Mouse (Mus musculus) large intestine, adult 2 months (tissue): Measurements from ENCODE around the gene Tmem62. TPM values are rescaled to one million over a fixed set of nuclear protein-coding genes. Genes with fewer than 3 reads are reported as not detected.
"Not testable (repeated sequence)": the region's sequence is repeated elsewhere in the genome, so short reads cannot be mapped to it uniquely, and the experiment has no call there.

ENCODE experiments used
- DNase-seq: peaks from one replicate; pipeline ENCODE4 v3.0.0-alpha.2; 2012; ENCODE audit warnings: low read depth, low spot score
- WGBS: fragments of 180-500 bp; shearing (Covaris S2); methylation state at CpG from one replicate; pipeline ENCODE4 v1.1.7; 2018; 5-methylcytosine and 5-hydroxymethylcytosine counted together
- polyA plus RNA-seq: library from polyadenylated mRNA; depleted of rRNA; stranded (reverse); fragments of >200 nt; gene quantifications from 2 replicates; pipeline ENCODE4 v1.2.3, GENCODE M21; 2012; rRNA removed

Gene Tmem62
- 6.3 and 6.9 TPM in 2 replicates for polyA plus RNA-seq

- WGBS, result 2% methylated on average over 71 of the region's 71 CpGs
- DNase-seq, result no peak
Observed at GRCm38 (mm10) chr2:120976990-120977925, at the start of gene Tmem62. Gene Tmem62 (plus strand): TSS chr2:120977017.

GRCm38 (mm10) chr2:120933038-120933437, 43.8 kb upstream of the Tmem62 start:
- no peak for DNase-seq
- 90% methylated on average over 3 of the region's 3 CpGs for WGBS

GRCm38 (mm10) chr2:120951208-120951607, 25.6 kb upstream of the Tmem62 start:
- 80% methylated on average over 5 of the region's 5 CpGs for WGBS
- no peak for DNase-seq

GRCm38 (mm10) chr2:120952176-120952938, 24.5 kb upstream of the Tmem62 start:
- no peak for DNase-seq
- WGBS, result 41% methylated on average over 2 of the region's 2 CpGs

- DNase-seq, result no peak
- 51% methylated on average over 2 of the region's 2 CpGs for WGBS
Observed at GRCm38 (mm10) chr2:120959363-120959762, 17.5 kb upstream of the Tmem62 start.

- DNase-seq, result no peak
- 81% methylated on average over 5 of the region's 5 CpGs for WGBS
Observed at GRCm38 (mm10) chr2:120959827-120960226, 17.0 kb upstream of the Tmem62 start.

- no peak for DNase-seq
- 60% methylated on average over 1 of the region's 1 CpGs for WGBS
Observed at GRCm38 (mm10) chr2:120960261-120960660, 16.6 kb upstream of the Tmem62 start.

- 84% methylated on average over 7 of the region's 7 CpGs for WGBS
Observed at GRCm38 (mm10) chr2:120963110-120963509, 13.7 kb upstream of the Tmem62 start.

GRCm38 (mm10) chr2:120965486-120965885, 11.3 kb upstream of the Tmem62 start:
- 94% methylated on average over 3 of the region's 3 CpGs for WGBS
- no peak for DNase-seq

More at GRCm38 (mm10) chr2:120963110-120963509, 13.7 kb upstream of the Tmem62 start:
- DNase-seq, result no peak

GRCm38 (mm10) chr2:120970045-120970539, 6.7 kb upstream of the Tmem62 start:
- WGBS, result under 1% methylated on average over 23 of the region's 23 CpGs

GRCm38 (mm10) chr2:120970559-120971080, 6.2 kb upstream of the Tmem62 start, which contains the start of gene Ubr1:
Gene Ubr1 (minus strand): TSS chr2:120970715.
- under 1% methylated on average over 39 of the region's 39 CpGs for WGBS

More at GRCm38 (mm10) chr2:120970045-120970539, 6.7 kb upstream of the Tmem62 start:
- DNase-seq, result no peak

GRCm38 (mm10) chr2:120971766-120972165, 5.1 kb upstream of the Tmem62 start:
- 87% methylated on average over 4 of the region's 4 CpGs for WGBS

More at GRCm38 (mm10) chr2:120970559-120971080, 6.2 kb upstream of the Tmem62 start, which contains the start of gene Ubr1:
- DNase-seq, result no peak

GRCm38 (mm10) chr2:120972257-120972656, 4.6 kb upstream of the Tmem62 start:
- DNase-seq, result not testable (repeated sequence)
- 96% methylated on average over 8 of the region's 8 CpGs for WGBS

More at GRCm38 (mm10) chr2:120971766-120972165, 5.1 kb upstream of the Tmem62 start:
- DNase-seq, result no peak

- WGBS, result 18% methylated on average over 5 of the region's 5 CpGs
- no peak for DNase-seq
Observed at GRCm38 (mm10) chr2:120972964-120973363, 3.9 kb upstream of the Tmem62 start.

- DNase-seq, result no peak
- WGBS, result 66% methylated on average over 4 of the region's 4 CpGs
Observed at GRCm38 (mm10) chr2:120976308-120976707, 509 bp upstream of the Tmem62 start.

- DNase-seq, result no peak
- 87% methylated on average over 8 of the region's 8 CpGs for WGBS
Observed at GRCm38 (mm10) chr2:120977926-120978692, 1.3 kb downstream of the Tmem62 start.

- 71% methylated on average over 2 of the region's 2 CpGs for WGBS
Observed at GRCm38 (mm10) chr2:120978693-120979037, 1.8 kb downstream of the Tmem62 start.

GRCm38 (mm10) chr2:120979819-120980218, 3.0 kb downstream of the Tmem62 start:
- WGBS, result 82% methylated on average over 1 of the region's 1 CpGs
- no peak for DNase-seq

More at GRCm38 (mm10) chr2:120978693-120979037, 1.8 kb downstream of the Tmem62 start:
- no peak for DNase-seq

- DNase-seq, result no peak
- WGBS, result 25% methylated on average over 2 of the region's 2 CpGs
Observed at GRCm38 (mm10) chr2:120980861-120981260, 4.0 kb downstream of the Tmem62 start.
